Comparison of ENCODE assay signal across 12 mouse cellular contexts in genomic region chr2:59129821-59130220, GRCm38 (mm10).
"Had no signal": no experiment of that assay in that cellular context is flagged by ENCODE, and none has a peak within 500 bp of the region (broad histone marks: within the 10 kb centered on the region; RNA-seq: fewer than 3 reads in every experiment).

No protein-coding gene starts in this region.

- H3K4me3 ChIP-seq: megakaryocyte, embryonic 14.5 days; midbrain, embryonic 13.5 days; midbrain, embryonic 15.5 days; neural tube, embryonic 12.5 days had no signal

- DNase-seq: lung, adult 18-20 months; lung, embryonic 14.5 days; lung, postnatal 10 days; lung, postnatal 4 days; right cerebral cortex, postnatal 14 days; thymus, adult 18-20 months; thymus, postnatal 14 days; thymus, postnatal 36 days had no signal

- H3K27ac ChIP-seq: midbrain, embryonic 13.5 days; midbrain, embryonic 15.5 days; neural tube, embryonic 12.5 days had no signal

- H3K36me3 ChIP-seq: midbrain, embryonic 13.5 days; midbrain, embryonic 15.5 days; neural tube, embryonic 12.5 days had no signal

- ATAC-seq: midbrain, embryonic 13.5 days; midbrain, embryonic 15.5 days had no signal
